Mouse (Mus musculus) forebrain, embryonic 15.5 days (tissue): ENCODE data around the gene Atp2a3. TPM values are rescaled to one million over a fixed set of nuclear protein-coding genes. Genes with fewer than 3 reads are reported as not detected.

Experiments
- ATAC-seq: fragments of 200-750 bp; cut with Nextera tagmentation; replicated peaks from 2 replicates; pipeline ENCODE4 v1.8.0; 2017; ENCODE audit warnings: mild to moderate bottlenecking, moderate TSS enrichment, moderate library complexity
- H3K27ac ChIP-seq: fragments of 300-500 bp; sonication (generic); replicated peaks from 2 replicates; pipeline ENCODE4 v1.5.1; 2015; ENCODE audit warnings: mild to moderate bottlenecking, inconsistent platforms
- H3K27me3 ChIP-seq: fragments of 300-500 bp; sonication (generic); 2 replicates; pipeline ENCODE4 v1.6.1; 2015; ENCODE audit warnings: inconsistent platforms
- H3K36me3 ChIP-seq: fragments of 300-500 bp; sonication (generic); 2 replicates; pipeline ENCODE4 v1.6.1; 2015; ENCODE audit warnings: mild to moderate bottlenecking, inconsistent platforms
- H3K4me1 ChIP-seq: fragments of 300-500 bp; sonication (generic); 2 replicates; pipeline ENCODE4 v1.6.1; 2015; ENCODE audit warnings: inconsistent platforms
- H3K4me2 ChIP-seq: fragments of 300-500 bp; sonication (generic); replicated peaks from 2 replicates; pipeline ENCODE4 v1.6.1; 2015; ENCODE audit warnings: mild to moderate bottlenecking, inconsistent platforms
- H3K4me3 ChIP-seq: fragments of 300-500 bp; sonication (generic); 2 replicates; pipeline ENCODE4 v1.5.1; 2015; ENCODE audit warnings: mild to moderate bottlenecking, inconsistent platforms
- H3K9ac ChIP-seq: fragments of 300-500 bp; sonication (generic); replicated peaks from 2 replicates; pipeline ENCODE4 v1.6.1; 2015; ENCODE audit warnings: mild to moderate bottlenecking, inconsistent platforms
- H3K9me3 ChIP-seq: fragments of 300-500 bp; sonication (generic); 2 replicates; pipeline ENCODE4 v1.6.1; 2016; ENCODE audit warnings: inconsistent platforms
- WGBS: fragments of 180-500 bp; shearing (Covaris S2); methylation state at CpG from one replicate; pipeline ENCODE4 v1.1.7; 2015; ENCODE audit warnings: mixed read lengths; 5-methylcytosine and 5-hydroxymethylcytosine counted together
- polyA plus RNA-seq: library from polyadenylated mRNA; unstranded; fragments of >200 nt; fragmentation: Nextera tagmentation; extraction: Ambion mirVana; gene quantifications from 2 replicates; pipeline ENCODE4 v1.2.1, GENCODE M21; 2015

Atp2a3 gene
- polyA plus RNA-seq, 1 experiment from 2014 or later = 0.67 TPM

GRCm38 (mm10) chr11:72990688-72991087 is 29.7 kb downstream of the Atp2a3 start:
- H3K4me3 ChIP-seq = no peak overlapping the region
- H3K9me3 ChIP-seq = no peaks in the 10 kb centered on the region
- H3K36me3 ChIP-seq = no peaks in the 10 kb centered on the region
- H3K4me2 ChIP-seq = no peak overlapping the region
- no peak for ATAC-seq
- H3K4me1 ChIP-seq = no peaks in the 10 kb centered on the region
- H3K27me3 ChIP-seq = no peaks in the 10 kb centered on the region
- no peak overlapping the region for H3K27ac ChIP-seq
- WGBS = 70% methylated on average over 9 of the region's 9 CpGs
- H3K9ac ChIP-seq = no peak overlapping the region

- no peak overlapping the region for H3K4me2 ChIP-seq
- no peak for ATAC-seq
- H3K27me3 ChIP-seq = no peaks in the 10 kb centered on the region
- H3K9ac ChIP-seq = no peak overlapping the region
- H3K4me1 ChIP-seq = no peaks in the 10 kb centered on the region
- no peak overlapping the region for H3K27ac ChIP-seq
- H3K9me3 ChIP-seq = no peaks in the 10 kb centered on the region
- 69% methylated on average over 9 of the region's 9 CpGs for WGBS
- no peak overlapping the region for H3K4me3 ChIP-seq
- H3K36me3 ChIP-seq = no peaks in the 10 kb centered on the region
Measured at GRCm38 (mm10) chr11:72991961-72992360, 31.0 kb downstream of the Atp2a3 start.

GRCm38 (mm10) chr11:72996346-72996745 is 35.4 kb downstream of the Atp2a3 start:
- Histone ChIP-seq H3K27ac (no peak overlapping the region), H3K4me3 (no peak overlapping the region), H3K9ac (no peak overlapping the region), H3K36me3 (no peaks in the 10 kb centered on the region), H3K27me3 (no peaks in the 10 kb centered on the region), H3K9me3 (no peaks in the 10 kb centered on the region), H3K4me1 (no peaks in the 10 kb centered on the region), H3K4me2 (no peak overlapping the region)
- WGBS = 91% methylated on average over 6 of the region's 6 CpGs
- ATAC-seq = no peak

- WGBS = 92% methylated on average over 2 of the region's 2 CpGs
- H3K4me1 ChIP-seq = no peaks in the 10 kb centered on the region
- H3K4me2 ChIP-seq = no peak overlapping the region
- no peak overlapping the region for H3K9ac ChIP-seq
- H3K27me3 ChIP-seq = no peaks in the 10 kb centered on the region
- no peaks in the 10 kb centered on the region for H3K36me3 ChIP-seq
- H3K4me3 ChIP-seq = no peak overlapping the region
- no peaks in the 10 kb centered on the region for H3K9me3 ChIP-seq
- H3K27ac ChIP-seq = no peak overlapping the region
- no peak for ATAC-seq
Measured at GRCm38 (mm10) chr11:72996781-72997180, 35.8 kb downstream of the Atp2a3 start.

- H3K4me3 ChIP-seq = no peak overlapping the region
- H3K9ac ChIP-seq = no peak overlapping the region
- no peaks in the 10 kb centered on the region for H3K9me3 ChIP-seq
- ATAC-seq = no peak
- H3K27ac ChIP-seq = no peak overlapping the region
- H3K36me3 ChIP-seq = no peaks in the 10 kb centered on the region
- H3K4me2 ChIP-seq = no peak overlapping the region
- H3K4me1 ChIP-seq = no peaks in the 10 kb centered on the region
- no peaks in the 10 kb centered on the region for H3K27me3 ChIP-seq
- 79% methylated on average over 13 of the region's 13 CpGs for WGBS
Measured at GRCm38 (mm10) chr11:72997529-72998326, 36.8 kb downstream of the Atp2a3 start.

- Histone ChIP-seq H3K4me1 (no peaks in the 10 kb centered on the region), H3K4me3 (no peak within 1 kb of the TSS), H3K27ac (no peak within 1 kb of the TSS), H3K27me3 (no peaks in the 10 kb centered on the region), H3K9me3 (no peaks in the 10 kb centered on the region), H3K9ac (no peak within 1 kb of the TSS), H3K4me2 (no peak within 1 kb of the TSS), H3K36me3 (no peaks in the 10 kb centered on the region)
- WGBS = 57% methylated on average over 8 of the region's 8 CpGs
- no peak for ATAC-seq
Measured at GRCm38 (mm10) chr11:72998771-72999170, 37.8 kb downstream of the Atp2a3 start, which contains the start of gene P2rx1. Gene P2rx1, plus strand, starts transcription at chr11:72999103.

- no peaks in the 10 kb centered on the region for H3K36me3 ChIP-seq
- no peak overlapping the region for H3K9ac ChIP-seq
- no peaks in the 10 kb centered on the region for H3K4me1 ChIP-seq
- no peaks in the 10 kb centered on the region for H3K27me3 ChIP-seq
- 13% methylated on average over 6 of the region's 6 CpGs for WGBS
- H3K27ac ChIP-seq = no peak overlapping the region
- H3K4me2 ChIP-seq = no peak overlapping the region
- H3K4me3 ChIP-seq = no peak overlapping the region
- H3K9me3 ChIP-seq = no peaks in the 10 kb centered on the region
- ATAC-seq = no peak
Measured at GRCm38 (mm10) chr11:73001029-73001428, 40.1 kb downstream of the Atp2a3 start.

GRCm38 (mm10) chr11:73006377-73006776 is 45.4 kb downstream of the Atp2a3 start:
- no peak for ATAC-seq
- WGBS = 3% methylated on average over 2 of the region's 2 CpGs
- H3K27me3 ChIP-seq = no peaks in the 10 kb centered on the region

GRCm38 (mm10) chr11:73007113-73007512 is 46.1 kb downstream of the Atp2a3 start:
- ATAC-seq = no peak
- Histone ChIP-seq H3K9me3 (no peaks in the 10 kb centered on the region), H3K4me2 (no peak overlapping the region), H3K36me3 (no peaks in the 10 kb centered on the region), H3K4me1 (no peaks in the 10 kb centered on the region), H3K27me3 (no peaks in the 10 kb centered on the region), H3K27ac (no peak overlapping the region), H3K4me3 (no peak overlapping the region), H3K9ac (no peak overlapping the region)
- 16% methylated on average over 3 of the region's 3 CpGs for WGBS

More at GRCm38 (mm10) chr11:73006377-73006776, 45.4 kb downstream of the Atp2a3 start:
- Histone ChIP-seq H3K4me3 (no peak overlapping the region), H3K27ac (no peak overlapping the region), H3K4me1 (no peaks in the 10 kb centered on the region), H3K4me2 (no peak overlapping the region), H3K36me3 (no peaks in the 10 kb centered on the region), H3K9ac (no peak overlapping the region), H3K9me3 (no peaks in the 10 kb centered on the region)

- no peak overlapping the region for H3K4me2 ChIP-seq
- no peaks in the 10 kb centered on the region for H3K27me3 ChIP-seq
- WGBS = 65% methylated on average over 11 of the region's 11 CpGs
- no peak for ATAC-seq
- no peaks in the 10 kb centered on the region for H3K36me3 ChIP-seq
- no peaks in the 10 kb centered on the region for H3K9me3 ChIP-seq
- H3K27ac ChIP-seq = no peak overlapping the region
- H3K9ac ChIP-seq = no peak overlapping the region
- H3K4me3 ChIP-seq = no peak overlapping the region
- no peaks in the 10 kb centered on the region for H3K4me1 ChIP-seq
Measured at GRCm38 (mm10) chr11:73007698-73008481, 46.9 kb downstream of the Atp2a3 start.

- H3K27me3 ChIP-seq = no peaks in the 10 kb centered on the region
- no peak overlapping the region for H3K27ac ChIP-seq
- ATAC-seq = no peak
- no peaks in the 10 kb centered on the region for H3K4me1 ChIP-seq
- WGBS = 65% methylated on average over 2 of the region's 2 CpGs
- no peaks in the 10 kb centered on the region for H3K9me3 ChIP-seq
- H3K36me3 ChIP-seq = no peaks in the 10 kb centered on the region
- no peak overlapping the region for H3K4me2 ChIP-seq
- no peak overlapping the region for H3K4me3 ChIP-seq
- H3K9ac ChIP-seq = no peak overlapping the region
Measured at GRCm38 (mm10) chr11:73008826-73009225, 47.9 kb downstream of the Atp2a3 start.

GRCm38 (mm10) chr11:73009531-73010274 is 48.7 kb downstream of the Atp2a3 start:
- no peak; the same call in 1 of the 2 replicates for ATAC-seq
- no peaks in the 10 kb centered on the region for H3K9me3 ChIP-seq
- no peak overlapping the region for H3K9ac ChIP-seq
- WGBS = 62% methylated on average over 13 of the region's 13 CpGs
- no peak overlapping the region for H3K27ac ChIP-seq
- no peak overlapping the region for H3K4me2 ChIP-seq
- H3K27me3 ChIP-seq = no peaks in the 10 kb centered on the region
- H3K36me3 ChIP-seq = no peaks in the 10 kb centered on the region
- no peaks in the 10 kb centered on the region for H3K4me1 ChIP-seq
- no peak overlapping the region for H3K4me3 ChIP-seq
